Mouse (Mus musculus) large intestine, adult 2 months (tissue): ENCODE data around the gene Tns4. TPM values are rescaled to one million over a fixed set of nuclear protein-coding genes. Genes with fewer than 3 reads are reported as not detected.

Source experiments
- DNase-seq: peaks from one replicate; pipeline ENCODE4 v3.0.0-alpha.2; 2012; ENCODE audit warnings: low read depth, low spot score
- WGBS: fragments of 180-500 bp; shearing (Covaris S2); methylation state at CpG from one replicate; pipeline ENCODE4 v1.1.7; 2018; 5-methylcytosine and 5-hydroxymethylcytosine counted together
- polyA plus RNA-seq: library from polyadenylated mRNA; depleted of rRNA; stranded (reverse); fragments of >200 nt; gene quantifications from 2 replicates; pipeline ENCODE4 v1.2.3, GENCODE M21; 2012; rRNA removed

The Tns4 gene
- polyA plus RNA-seq, 1 experiment: 30.1 TPM

DNA sequence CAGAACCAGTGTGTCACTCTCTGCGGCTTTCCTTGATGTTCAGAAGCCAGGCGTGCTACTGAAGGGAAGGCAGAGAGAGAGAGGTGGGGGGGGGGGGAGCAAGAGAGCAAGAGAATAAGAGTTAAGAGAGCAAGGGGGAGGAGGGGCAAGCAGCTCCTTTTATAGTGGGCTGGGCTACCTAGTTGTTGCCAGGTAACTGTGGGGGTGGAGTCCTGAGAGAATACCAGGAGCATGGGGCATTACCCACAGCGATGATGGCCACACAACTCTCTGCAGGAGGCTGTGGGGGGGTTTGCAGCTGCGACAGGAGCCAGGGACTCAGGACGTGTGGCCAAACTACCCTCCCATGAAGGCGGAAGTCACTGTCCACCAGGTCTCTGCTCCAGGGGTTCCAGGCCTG, 63.2 kb downstream of the Tns4 start:
- no peak for DNase-seq

GRCm38 (mm10) chr11:99024468-99025134, 64.5 kb downstream of the Tns4 start:
- no peak for DNase-seq
- 33% methylated on average over 18 of the region's 18 CpGs for WGBS

More for the DNA sequence above, 63.2 kb downstream of the Tns4 start:
- 86% methylated on average over 6 of the region's 6 CpGs for WGBS

GRCm38 (mm10) chr11:99023500-99024467, 65.3 kb downstream of the Tns4 start, which contains the start of gene Top2a:
TSS of gene Top2a (minus strand) at chr11:99024189.
- DNase-seq: peak; percentile 98
- under 1% methylated on average over 54 of the region's 54 CpGs for WGBS

DNA sequence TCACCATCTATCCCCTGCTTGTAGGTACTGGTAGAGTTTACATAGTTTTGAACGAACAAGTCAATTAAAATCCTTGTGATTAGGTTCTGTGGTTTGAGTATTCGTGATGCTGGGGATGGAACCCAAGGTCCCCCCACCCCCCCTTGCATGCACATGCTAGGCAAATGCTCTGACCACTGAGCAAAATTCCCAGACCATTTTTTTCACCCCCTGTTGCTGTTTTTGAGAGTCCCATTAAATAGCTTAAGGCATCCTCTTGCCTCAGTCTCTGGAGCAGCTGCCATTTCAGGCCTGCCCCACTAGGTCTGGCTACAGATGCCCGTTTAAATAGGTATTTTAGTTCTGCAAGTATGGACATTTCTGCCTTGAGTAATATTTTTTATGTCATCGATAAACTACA, 66.0 kb downstream of the Tns4 start:
- DNase-seq: no peak
- 1% methylated on average over 4 of the region's 4 CpGs for WGBS

DNA sequence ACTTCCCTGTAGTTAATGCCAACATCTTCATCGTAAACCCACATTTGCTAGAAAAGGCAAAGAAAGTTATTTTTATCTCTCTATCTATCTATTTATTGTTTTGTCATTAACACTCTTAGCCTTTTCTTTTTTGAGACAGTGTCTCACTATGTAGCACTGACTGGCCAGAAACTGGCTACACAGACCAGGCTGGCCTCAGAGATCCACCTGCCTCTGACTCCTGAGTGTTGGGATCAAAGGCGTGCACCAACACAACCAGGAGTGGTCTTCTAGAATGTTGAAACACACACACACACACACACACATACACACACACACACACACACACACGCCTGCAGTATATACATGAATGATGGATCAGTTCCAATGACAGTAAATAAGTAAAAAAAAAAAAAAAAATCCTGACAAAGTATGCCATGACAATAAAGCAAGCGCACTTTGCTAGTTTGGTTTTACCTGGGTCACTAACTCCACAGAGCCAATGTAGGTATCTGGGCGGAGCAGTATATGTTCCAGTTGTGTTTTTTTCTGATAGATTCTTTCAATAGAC, 66.6 kb downstream of the Tns4 start:
- 35% methylated on average over 5 of the region's 5 CpGs for WGBS
- DNase-seq: no peak

- 93% methylated on average over 6 of the region's 6 CpGs for WGBS
- no peak for DNase-seq
Measured at GRCm38 (mm10) chr11:99019844-99020243, 69.3 kb downstream of the Tns4 start.

Other genes starting within 250 kb of the Tns4 start
- 9.9 and 13.8 TPM in 2 replicates for gene Wipf2, start 225.7 kb downstream of the Tns4 start, polyA plus RNA-seq
- 2.4 and 2.7 TPM in 2 replicates for gene Cdc6, start 181.5 kb downstream of the Tns4 start, polyA plus RNA-seq
- 24.8 and 31.8 TPM in 2 replicates for gene Rara, start 161.5 kb downstream of the Tns4 start, polyA plus RNA-seq
- 1.1 and 1.4 TPM in 2 replicates for gene Gjd3, start 106.3 kb downstream of the Tns4 start, polyA plus RNA-seq
- 25.6 and 27.9 TPM in 2 replicates for gene Top2a, start 65.1 kb downstream of the Tns4 start, polyA plus RNA-seq
- gene Igfbp4, start 48.1 kb downstream of the Tns4 start, polyA plus RNA-seq: 111 and 134 TPM in 2 replicates
- 5.8 and 7.7 TPM in 2 replicates for gene Ccr7, start 65.8 kb upstream of the Tns4 start, polyA plus RNA-seq
- gene Smarce1, start 141.7 kb upstream of the Tns4 start, polyA plus RNA-seq: 16.6 and 17.2 TPM in 2 replicates
- 0.36 and 0.48 TPM in 2 replicates for gene Krt222, start 154.8 kb upstream of the Tns4 start, polyA plus RNA-seq
- gene Krt24, start 196.0 kb upstream of the Tns4 start, polyA plus RNA-seq: not detected in 2 replicates
- not detected in 2 replicates for gene Krt25, start 233.6 kb upstream of the Tns4 start, polyA plus RNA-seq
- gene Krt26, start 248.7 kb upstream of the Tns4 start, polyA plus RNA-seq: not detected in 2 replicates